Mouse (Mus musculus) left cerebral cortex, postnatal 10 days (tissue): ENCODE data around the gene Olfr776. TPM values are rescaled to one million over a fixed set of nuclear protein-coding genes. Genes with fewer than 3 reads are reported as not detected.
"Not testable (repeated sequence)": the region's sequence is repeated elsewhere in the genome, so short reads cannot be mapped to it uniquely, and the experiment has no call there.

Source experiments
- DNase-seq, 2 experiments: peaks; one replicate each; pipeline ENCODE4 v3.0.0; 2021 to 2022; ENCODE audit warnings: low spot score in 2 of 2, mixed read lengths in 1 of 2; ENCODE audit errors: extremely low spot score in 1 of 2
- intact Hi-C: fragments of 180-260 bp; cut with DNase I; formaldehyde crosslinking; loops from one replicate; pipeline ENCODE4 v1.15.1; 2025
- total RNA-seq, 2 experiments: library from RNA; stranded (reverse); gene quantifications; 2 replicates each; pipeline ENCODE4 v1.2.3; 2021

The Olfr776 gene
- total RNA-seq = not detected

DNA sequence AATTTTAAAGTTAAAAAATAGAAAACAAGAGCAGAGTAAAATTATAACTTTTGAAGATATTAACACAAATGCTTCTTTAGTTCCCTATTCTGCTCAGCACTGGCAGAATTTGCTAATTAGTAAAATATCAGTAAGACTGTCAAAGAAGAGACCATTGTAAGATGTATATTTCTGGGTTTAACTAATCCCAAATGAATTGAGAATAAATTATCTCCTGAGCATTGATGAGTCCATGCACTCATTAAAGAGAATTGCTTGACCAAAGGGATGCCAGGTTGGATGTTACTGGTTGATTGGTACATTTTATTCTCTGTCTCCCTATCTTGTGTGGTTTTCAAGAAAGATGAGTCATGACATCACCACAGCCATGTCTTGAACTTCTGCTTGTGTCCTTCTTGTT is at the start of gene Olfr776:
Olfr776 (plus strand) TSS at position 301 of the 400 bp plus-strand sequence.
- DNase-seq = no peak
- intact Hi-C loops = no loop called here

DNA sequence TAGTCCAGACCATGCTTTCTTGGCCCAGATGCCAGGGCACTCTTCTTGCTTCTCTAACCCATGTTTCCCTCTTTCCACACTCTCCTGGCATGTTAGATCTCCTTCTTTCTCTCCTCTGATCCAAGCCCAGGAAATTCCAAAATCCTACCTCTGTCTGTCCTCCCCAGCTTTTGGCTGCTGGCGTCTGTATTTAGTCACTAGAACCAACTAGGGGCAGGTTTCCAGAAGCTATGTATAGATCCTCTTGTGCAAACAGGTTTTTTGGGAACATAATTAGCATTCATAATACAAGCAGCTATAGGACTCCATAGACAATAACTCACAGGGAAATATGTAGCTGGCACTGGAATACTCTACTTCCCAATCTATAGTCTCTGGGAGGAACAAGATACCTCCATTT is 28.2 kb upstream of the Olfr776 start:
- no peak for DNase-seq
- intact Hi-C loops = no loop called here

DNA sequence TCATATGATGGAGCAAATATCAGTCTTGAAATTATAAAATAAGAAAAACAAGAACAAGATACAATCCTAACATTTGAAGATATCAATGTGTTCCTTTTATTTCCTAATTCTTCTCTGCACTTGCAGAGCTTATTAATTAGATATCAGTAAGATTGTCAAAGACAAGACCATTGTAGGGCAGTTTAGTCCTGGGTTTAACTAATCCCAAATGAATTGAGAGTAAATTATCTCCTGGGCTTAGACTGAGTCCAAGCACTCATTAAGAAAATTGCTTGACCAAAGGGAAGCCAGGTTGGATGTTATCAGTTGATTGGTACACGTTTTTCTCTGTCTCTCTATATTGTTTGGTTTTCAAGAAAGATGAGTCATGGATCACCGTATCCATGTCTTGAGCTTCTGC is 23.0 kb upstream of the Olfr776 start, which contains the start of gene Olfr774:
Olfr774 (plus strand) TSS at position 301 of the 400 bp plus-strand sequence.
- no peak for DNase-seq

DNA sequence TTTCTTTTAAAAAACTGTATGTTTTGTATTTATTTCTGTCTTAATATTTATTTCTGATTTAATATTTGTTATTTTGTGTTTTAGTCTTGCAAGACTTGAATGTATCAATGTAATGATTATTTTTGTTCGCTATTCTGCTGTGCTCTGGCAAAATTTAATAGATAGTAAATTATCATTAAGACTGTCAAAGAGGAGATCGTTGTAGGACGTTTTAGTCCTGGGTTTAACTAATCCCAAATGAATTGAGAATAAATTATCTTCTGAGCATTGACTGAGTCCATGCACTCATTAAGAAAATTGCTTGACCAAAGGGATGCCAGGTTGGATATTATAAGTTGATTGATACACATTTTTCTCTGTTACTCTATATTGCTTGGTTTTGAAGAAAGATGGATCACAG is 10.8 kb upstream of the Olfr776 start, which contains the start of gene Olfr775:
Olfr775 (plus strand) TSS at position 301 of the 400 bp plus-strand sequence.
- intact Hi-C loops = no loop called here

More for the DNA sequence above, 23.0 kb upstream of the Olfr776 start, which contains the start of gene Olfr774:
- intact Hi-C loops = no loop called here

DNA sequence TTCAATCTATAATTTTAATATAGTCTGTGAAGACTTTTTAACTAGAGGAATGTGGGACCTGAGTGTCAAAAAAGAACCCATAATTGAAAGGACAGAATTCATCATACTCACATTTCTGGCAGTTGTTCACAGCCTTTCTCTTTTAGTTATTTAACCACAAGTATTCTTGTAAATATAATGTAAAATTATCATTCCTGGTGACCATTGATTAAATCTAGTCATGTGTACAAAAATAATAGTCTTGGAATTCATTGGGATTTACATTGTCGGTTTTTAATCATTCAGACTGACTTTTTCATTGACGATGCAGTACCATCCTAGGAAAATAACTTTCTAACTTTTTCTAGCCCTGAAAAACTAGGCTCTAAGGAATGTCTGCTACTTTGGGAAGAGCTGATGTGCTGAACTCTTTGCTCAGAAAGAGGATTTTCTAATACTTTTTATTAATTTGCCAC is 12.2 kb downstream of the Olfr776 start, which contains the start of gene Olfr777:
Olfr777 (minus strand) TSS at position 405 of the 455 bp plus-strand sequence.
- intact Hi-C loops = no loop called here

More for the DNA sequence above, 10.8 kb upstream of the Olfr776 start, which contains the start of gene Olfr775:
- no peak for DNase-seq

DNA sequence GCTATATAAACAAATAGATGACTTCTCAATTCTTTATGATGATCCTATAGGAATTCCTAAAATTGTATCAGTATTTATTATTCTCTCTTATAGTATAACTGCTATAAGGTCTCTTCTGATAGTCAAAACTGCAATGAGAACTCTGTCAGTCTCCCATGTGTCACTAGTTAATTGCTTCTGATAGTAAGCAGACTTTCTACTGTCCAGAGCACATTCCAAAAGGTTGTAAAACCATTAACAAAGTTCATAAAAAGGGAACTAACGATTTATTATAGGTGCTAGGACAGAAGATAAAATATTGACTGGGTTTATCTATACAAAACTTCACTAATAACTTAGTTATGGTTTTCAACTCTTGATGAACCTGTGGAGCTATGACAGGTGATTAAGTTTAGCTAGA is 54.0 kb downstream of the Olfr776 start:
- DNase-seq, intact Hi-C loops: not testable (repeated sequence)

More for the DNA sequence above, 12.2 kb downstream of the Olfr776 start, which contains the start of gene Olfr777:
- DNase-seq = no peak

DNA sequence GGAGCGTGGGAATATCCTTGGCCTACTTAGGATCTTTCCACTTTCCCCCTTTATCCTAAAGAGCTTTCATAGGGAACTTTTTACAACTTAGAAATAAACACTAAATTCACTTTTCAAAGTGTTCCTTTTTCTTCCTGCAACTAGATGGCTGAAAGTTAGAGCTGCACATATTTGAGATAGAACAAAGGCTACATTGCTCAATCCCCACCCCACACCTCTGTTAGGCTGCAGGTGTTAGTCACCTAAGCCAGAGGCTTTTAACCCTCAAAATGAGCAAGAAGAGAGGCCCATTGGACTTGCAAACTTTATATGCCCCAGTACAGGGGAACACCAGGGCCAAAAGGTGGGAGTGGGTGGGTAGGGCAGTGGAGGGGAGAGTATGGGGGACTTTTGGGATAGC is 54.6 kb downstream of the Olfr776 start:
- DNase-seq, intact Hi-C loops: not testable (repeated sequence)

Other genes starting within 250 kb of the Olfr776 start
- gene Olfr763, start 248.3 kb upstream of the Olfr776 start, total RNA-seq = not detected
- gene Olfr764-ps1, start 219.2 kb upstream of the Olfr776 start, total RNA-seq = not detected
- gene Olfr765, start 209.1 kb upstream of the Olfr776 start, total RNA-seq = not detected
- gene Olfr766-ps1, start 190.2 kb upstream of the Olfr776 start, total RNA-seq = not detected
- gene Olfr767, start 176.2 kb upstream of the Olfr776 start, total RNA-seq = not detected
- not detected for gene Olfr768, start 159.8 kb upstream of the Olfr776 start, total RNA-seq
- not detected for gene Olfr769, start 141.3 kb upstream of the Olfr776 start, total RNA-seq
- gene Olfr770, start 120.1 kb upstream of the Olfr776 start, total RNA-seq = not detected
- not detected for gene Olfr771, start 94.4 kb upstream of the Olfr776 start, total RNA-seq
- not detected for gene Olfr772, start 81.2 kb upstream of the Olfr776 start, total RNA-seq
- not detected for gene Olfr773, start 71.7 kb upstream of the Olfr776 start, total RNA-seq
- gene Olfr774, start 22.9 kb upstream of the Olfr776 start, total RNA-seq = not detected
- not detected for gene Olfr775, start 10.7 kb upstream of the Olfr776 start, total RNA-seq
- gene Olfr777, start 12.4 kb downstream of the Olfr776 start, total RNA-seq = not detected
- gene Olfr780, start 59.0 kb downstream of the Olfr776 start, total RNA-seq = not detected
- not detected for gene Olfr781, start 69.7 kb downstream of the Olfr776 start, total RNA-seq
- not detected for gene Olfr782, start 89.7 kb downstream of the Olfr776 start, total RNA-seq
- under 1 TPM; 0.22 to 0.24 TPM for gene Olfr784, start 125.0 kb downstream of the Olfr776 start, total RNA-seq
- gene Olfr785, start 146.3 kb downstream of the Olfr776 start, total RNA-seq = not detected
- not detected for gene Olfr786, start 168.2 kb downstream of the Olfr776 start, total RNA-seq
- not detected for gene Olfr787, start 202.7 kb downstream of the Olfr776 start, total RNA-seq
- not detected for gene Olfr788, start 211.9 kb downstream of the Olfr776 start, total RNA-seq
- not detected for gene Olfr789, start 225.6 kb downstream of the Olfr776 start, total RNA-seq
- gene Olfr790, start 239.4 kb downstream of the Olfr776 start, total RNA-seq = not detected